Mouse (Mus musculus): ENCODE results near the gene Lin54.

DNA sequence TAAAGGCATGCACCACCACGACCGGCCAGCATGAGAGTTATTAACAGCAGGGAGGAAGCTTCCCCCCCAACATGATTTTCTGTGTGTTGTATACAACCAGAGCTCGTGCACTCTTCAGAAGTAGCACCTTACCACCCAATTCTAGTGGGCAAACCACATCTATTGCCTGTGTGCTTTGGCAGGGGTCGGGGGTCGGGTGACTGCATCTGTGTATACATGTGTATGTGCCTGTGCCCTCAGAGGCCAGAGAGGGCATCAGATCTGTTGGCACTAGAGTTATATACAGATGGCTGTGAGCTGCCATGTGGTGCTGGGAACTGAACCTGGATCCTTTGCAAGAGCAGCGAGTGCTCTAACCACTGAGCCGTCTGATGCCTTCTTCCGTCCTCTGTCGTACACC, 24.5 kb upstream of the Lin54 start:
- no peak for TF ChIP-seq EP300 (IDR thresholded peaks at IDR 0.05; ENCODE audit: low read depth)
- TF ChIP-seq CTCF (IDR thresholded peaks at IDR 0.05; ENCODE audit: low read depth): no peak
